Mouse (Mus musculus): ENCODE data around the gene Gm13030.
"Not testable (repeated sequence)": the region's sequence is repeated elsewhere in the genome, so short reads cannot be mapped to it uniquely, and the experiment has no call there.

The Gm13030 gene

DNA sequence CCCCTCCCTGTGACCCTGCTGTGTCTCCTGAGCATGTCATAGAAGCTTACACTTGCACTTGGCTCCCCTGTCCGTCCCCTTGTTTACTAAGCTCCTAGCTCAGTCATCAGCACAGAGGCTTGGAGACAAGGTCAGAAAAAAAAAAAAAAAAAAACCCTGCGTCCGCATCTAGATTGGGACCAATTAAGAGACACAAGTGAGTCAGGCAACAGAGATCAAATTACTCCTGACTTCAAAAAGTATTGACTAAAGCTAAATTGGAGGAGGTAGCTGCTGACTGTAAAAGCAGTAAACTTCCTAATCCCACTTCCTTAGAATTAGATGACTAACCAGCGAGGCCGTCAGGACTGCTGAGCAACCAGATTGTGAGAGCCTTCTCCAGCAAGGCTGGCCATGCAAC, 8.7 kb downstream of the Gm13030 start:
- no peak for DNase-seq

DNA sequence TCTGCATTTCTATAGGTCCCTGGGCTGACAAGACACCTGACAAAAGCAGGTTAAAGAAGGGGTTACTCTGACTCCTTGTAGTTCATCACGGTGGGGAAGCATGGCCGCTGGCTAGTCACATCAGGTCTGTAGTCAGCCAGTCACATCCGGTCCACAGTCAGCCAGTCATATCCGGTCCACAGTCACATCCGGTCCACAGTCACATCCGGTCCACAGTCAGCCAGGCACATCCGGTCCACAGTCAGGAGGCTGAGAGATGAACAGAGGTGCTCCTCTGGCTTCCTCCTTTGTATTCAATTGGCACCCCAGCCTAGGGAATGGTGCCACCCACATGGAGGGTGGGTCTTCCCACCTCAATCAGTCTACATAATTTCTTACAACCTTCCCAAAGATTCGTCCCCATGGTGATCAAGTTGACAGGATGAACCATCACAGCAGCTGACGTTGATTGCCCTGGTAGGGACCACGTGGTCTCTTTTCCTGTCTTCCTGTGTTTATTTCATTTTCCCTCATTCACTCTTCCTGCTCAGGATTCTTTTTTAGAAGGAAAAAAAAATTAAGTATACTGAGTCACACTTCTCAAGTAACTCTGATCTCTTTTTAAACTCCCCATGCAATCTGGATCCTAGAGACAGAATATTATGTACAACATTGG, 10.3 kb downstream of the Gm13030 start, which contains the start of gene Pla2g5:
Pla2g5 (minus strand) TSS at position 139 of the 655 bp plus-strand sequence.
- DNase-seq, result no peak

DNA sequence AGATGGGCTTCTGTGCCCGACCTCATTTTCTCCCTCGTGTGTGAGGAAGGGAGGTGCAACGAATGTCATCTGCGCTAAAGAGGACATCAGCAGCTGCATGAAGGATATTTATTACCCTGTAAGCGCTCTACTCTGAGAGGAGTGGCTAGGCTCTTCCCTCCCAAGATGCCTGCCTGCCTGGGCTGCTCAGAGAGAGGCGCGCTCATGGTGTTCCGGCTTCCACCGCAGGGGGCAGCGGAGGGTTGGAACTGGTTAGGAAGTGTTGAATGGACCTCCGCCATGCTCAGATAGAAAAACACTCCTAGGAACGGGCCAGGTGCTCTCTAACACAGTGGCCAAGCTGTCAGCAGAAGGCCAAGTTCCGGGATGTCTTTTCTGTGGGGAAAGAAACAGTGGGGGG, 14.0 kb downstream of the Gm13030 start:
- peak; percentile 48 for DNase-seq

DNA sequence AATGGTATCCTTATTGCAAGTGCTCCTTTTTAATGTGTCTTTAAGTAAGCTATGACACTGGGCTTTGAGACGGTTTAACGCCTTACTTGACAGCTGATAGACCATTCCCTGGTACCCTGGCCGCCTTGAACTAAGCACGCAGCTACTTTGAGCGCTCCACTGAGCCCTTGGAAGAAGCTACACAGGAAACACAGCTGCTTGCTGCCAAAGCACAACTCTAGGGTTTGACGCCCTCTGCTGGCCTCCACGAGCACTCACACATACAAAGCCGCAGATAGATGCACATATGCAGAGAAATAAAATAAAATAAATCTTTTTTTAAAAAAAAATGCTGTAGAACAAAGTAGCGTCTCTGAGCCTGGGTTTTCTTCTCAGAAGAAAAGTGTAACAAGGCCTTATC, 14.5 kb downstream of the Gm13030 start:
- DNase-seq, result no peak

DNA sequence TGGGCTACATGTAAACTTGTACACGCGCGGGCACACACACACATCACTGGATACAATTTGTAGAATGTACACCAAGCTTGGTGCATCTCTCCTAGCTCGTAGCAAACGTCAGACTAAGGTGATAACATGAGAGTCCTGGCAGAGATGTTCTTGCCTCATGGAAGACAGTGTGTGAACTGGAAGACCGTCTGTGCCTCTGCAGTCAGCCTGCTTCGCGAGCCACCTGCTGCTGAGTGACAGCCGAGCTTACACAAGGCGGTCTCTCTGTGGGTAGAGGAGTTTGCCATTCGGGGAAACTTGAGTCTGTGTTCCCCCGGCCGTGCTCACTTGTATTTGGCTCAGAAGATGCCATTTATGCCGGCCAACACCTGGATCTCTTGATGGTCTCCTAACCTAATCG, 15.3 kb downstream of the Gm13030 start:
- no peak for DNase-seq

DNA sequence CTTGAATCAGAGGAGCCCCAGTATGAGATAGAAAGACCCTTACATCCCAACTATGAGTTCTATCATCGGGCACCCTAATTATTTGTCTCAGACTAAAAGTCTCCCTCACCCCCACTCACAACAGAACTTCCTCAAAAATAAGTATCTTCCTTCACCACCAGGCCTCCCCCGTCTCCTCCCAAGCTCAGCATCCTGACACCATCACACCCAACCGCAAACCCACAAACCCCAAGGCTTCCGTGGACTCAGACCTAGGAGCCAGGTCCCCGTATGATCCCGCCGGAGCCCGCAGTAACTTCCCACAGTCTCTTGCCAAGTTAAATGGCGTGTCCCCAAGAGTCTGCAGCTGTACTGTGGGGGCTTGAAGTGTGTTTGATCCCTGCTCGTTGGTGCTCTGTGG, 16.2 kb downstream of the Gm13030 start:
- no peak for DNase-seq

DNA sequence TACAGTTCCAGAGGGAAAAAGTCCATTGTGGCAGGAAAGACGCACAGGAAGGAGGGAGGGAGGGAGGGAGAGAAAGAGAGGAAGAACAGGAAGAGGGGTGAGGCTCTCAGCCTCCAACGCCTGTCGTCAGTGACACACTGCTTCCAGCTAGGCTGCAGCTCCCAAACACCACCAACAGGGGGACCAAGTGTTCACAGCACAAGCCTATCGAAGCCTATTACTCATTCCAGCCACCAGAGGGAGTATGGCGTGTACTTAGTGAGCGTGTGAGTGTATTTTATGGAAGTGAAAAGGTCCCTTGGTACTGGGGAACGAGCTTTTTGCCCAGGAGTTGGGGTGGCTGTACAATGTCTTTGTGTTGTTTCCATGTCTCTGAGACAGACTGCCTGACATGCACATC, 17.3 kb downstream of the Gm13030 start:
- peak; percentile 58 for DNase-seq

DNA sequence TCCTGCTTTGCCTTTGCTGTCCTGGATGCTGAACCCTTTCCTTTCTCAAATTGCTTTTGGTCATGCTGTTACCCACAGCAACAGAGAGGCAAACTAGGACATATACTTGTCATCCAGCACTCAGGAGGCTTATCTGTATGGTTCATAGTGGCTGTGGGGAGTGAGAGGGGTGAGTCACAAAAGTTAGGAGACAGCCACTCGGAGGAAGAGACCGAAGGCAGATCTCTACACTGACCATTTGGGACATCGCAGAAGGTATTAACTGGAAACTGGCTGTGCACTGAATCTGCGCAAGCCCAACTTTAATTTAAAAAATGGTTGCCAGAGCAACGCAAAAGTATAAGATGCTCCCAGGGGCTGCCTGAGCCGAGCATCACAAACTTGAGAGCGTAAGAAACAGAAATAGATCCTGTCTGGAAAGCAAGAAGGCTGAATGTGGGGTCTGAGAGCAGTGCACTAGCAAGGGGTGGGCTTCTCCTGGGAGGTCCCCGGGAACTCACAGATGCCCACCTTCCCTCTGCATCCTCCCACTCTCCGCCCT, 18.6 kb downstream of the Gm13030 start:
- DNase-seq, result no peak

DNA sequence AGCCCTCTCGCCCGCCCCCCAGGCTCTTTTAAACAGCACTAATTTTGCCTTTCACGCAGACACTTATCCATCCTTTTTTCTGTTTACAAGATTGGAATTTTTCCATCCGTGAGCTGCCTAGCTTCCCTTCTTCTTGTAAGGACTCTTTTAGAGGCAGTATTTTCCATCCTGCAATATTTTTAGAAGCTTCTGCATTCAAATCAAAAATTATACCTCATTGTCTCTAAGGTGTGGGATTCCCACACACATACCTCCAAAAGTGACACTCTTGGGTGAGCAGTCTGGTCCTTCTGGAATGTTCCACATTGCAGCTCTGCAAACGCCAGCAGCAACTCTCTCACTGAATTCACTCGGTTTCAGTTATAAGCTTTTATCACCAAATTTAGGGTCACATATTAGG, 20.8 kb downstream of the Gm13030 start:
- no peak for DNase-seq

DNA sequence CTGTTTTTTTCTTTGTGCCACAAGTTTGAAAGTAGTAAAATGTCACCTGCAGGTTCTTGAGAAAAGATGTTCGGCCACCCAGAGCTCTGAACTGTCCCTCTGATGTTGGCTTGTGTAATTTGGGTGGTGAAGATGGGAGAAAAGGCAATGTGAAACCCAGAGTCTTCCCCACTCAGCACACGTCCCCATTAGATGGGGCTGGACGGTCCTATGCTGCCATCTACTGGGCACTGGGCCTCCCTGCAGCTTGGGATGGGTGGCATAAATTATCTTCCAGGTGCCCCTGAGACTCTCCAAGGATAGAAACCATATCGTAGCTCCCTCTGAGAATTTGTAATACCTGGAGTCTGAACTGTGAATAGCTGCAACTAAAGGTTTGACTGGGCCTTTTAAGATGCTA, 22.3 kb downstream of the Gm13030 start:
- DNase-seq, result peak; percentile 67

DNA sequence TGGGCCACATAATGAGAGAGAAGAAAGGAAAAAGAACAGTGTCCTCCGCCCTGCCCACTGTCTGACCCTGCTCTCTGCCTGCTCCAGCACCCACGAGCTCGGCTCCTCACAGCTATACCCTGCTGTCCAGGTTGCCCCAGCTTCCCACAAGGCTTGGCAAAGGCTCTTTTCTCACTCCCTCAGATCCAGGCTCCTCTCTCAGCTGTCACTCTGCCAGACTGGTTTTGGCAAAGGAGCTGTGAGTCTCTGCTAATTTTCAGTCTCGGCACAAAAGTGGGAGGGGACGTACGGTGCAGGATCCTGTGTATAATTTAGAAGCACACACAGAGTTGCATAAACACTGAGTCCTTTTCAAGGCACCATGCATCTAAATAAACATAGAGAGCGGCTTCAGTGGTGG, 32.4 kb downstream of the Gm13030 start:
- no peak for DNase-seq

DNA sequence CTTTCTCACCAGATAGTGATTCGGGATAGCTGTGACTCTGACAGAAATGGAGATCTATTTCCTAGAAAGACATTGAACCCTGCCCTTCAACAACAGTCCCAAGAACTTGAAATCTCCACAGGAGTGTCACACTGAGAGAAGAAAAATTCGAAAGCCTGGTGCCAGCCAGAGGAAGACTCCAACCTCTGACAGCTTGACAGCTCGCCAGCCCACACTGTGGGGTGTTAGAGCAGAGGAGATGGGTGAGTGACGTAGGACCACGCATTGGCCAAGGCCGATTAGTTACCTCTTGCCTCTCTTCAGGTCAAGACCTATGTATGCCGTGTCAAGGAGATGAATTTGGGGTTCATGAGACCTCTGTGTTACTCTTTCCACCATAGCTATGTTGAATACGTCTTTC, 33.0 kb downstream of the Gm13030 start:
- DNase-seq, result no peak

DNA sequence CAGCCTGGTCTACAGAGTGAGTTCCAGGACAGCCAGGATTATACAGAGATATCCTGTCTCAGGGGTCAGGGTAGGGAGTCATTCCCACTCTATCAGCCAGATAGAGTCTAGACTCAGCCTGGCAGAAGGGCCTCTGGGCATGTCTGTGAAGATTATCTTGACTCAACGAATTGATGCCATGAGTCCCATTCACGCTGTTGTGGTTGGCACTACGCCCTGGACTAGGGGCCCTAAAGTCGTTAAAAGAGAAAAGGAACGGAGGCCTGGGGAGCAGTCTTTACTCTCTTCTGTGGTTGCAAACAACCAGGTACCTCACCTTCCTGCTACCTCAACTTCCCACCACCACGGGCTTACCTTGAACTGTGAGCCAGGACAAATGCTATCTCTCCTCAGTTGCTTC, 34.0 kb downstream of the Gm13030 start:
- DNase-seq, result no peak

DNA sequence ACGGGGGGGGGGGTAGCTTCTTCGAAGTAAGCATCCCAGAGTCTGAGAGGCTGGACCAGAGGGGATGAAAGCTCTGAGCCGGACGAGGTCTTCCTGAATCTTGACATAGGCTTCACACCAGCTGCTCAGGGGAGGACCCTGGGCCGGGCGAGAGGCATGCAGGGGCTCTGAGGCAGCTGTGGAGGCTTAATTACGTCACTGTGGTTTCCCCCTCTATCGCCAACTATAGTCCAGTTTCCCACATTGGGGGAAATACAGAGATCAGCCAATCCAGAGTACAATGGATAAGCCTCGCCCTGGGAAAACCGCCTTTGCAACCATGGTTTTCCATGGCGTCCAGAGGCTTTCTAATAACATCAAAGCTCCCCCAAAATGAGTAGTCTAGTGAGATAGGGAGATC, 46.6 kb downstream of the Gm13030 start:
- DNase-seq, result peak; percentile 13

DNA sequence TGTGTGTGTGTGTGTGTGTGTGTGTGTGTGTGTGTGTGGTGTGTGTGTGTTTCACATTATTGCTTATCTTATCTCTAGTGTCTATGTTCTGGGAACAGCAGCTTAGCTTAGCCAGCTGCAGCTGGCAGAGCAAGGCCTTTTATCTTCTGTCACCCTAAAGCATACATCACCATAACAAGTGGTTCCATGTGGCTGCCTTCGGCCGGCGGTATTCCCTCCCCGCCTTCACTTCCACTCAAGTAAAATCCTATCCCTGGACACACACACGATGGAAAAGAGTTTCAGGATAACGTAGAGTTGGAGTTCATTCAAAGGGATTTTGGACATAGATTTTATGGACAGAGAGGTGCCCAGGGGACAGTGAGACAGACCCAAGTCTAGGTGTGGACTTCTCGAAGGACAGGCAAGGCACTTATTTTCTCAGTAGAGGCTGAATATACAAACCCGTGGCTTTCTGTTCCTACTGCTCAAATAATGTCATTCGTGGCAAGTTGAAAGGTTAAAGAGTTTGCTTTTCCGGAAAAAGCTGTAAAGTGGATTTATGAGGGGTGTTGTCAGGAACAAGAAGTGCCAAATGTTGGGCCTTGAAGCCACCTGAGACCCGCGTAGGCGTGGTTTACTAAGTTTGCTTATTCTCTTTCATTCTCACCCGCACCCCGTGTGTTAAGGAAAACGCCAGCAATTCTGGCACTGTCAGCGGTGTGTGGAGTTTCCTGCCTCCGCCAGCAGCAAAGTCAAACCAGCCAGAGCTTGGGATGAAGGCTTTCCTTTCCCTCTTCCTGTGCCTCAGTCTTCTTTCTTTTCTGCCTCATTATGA, 47.8 kb downstream of the Gm13030 start:
- no peak for DNase-seq

DNA sequence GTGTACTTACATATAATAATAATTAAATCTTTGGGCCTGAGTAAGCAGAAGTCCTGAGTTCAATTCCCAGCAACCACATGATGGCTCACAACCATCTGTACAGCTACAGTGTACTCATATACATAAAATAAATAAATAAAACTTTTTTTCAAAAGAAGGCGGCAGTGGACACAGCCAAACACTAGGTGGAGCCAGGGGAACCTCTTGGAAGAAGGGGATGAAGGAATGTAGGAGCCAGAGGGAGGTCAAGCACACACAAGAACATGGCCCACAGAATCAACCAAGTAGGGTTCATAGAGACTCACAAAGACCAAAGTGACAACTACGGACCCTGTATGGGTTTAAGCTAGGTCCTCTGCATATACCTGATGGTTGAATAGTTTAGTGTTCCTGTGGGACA, 49.1 kb downstream of the Gm13030 start:
- no peak for DNase-seq

DNA sequence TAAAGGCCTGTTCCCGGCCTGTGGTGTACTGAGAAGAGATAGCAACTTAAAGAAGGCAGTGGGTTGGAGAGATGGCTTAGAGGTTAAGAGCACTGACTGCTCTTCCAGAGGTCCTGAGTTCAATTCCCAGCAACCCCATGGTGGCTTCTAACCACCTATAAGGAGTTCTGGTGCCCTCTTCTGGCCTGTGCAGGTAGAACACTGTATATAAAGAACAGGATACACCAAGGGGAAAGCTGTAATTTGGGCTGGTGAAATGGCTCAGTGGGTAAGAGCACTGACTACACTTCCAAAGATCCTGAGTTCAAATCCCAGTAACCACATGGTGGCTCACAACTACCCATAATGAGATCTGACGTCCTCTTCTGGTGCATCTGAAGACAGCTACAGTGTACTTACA, 49.6 kb downstream of the Gm13030 start:
- not testable (repeated sequence) for DNase-seq

DNA sequence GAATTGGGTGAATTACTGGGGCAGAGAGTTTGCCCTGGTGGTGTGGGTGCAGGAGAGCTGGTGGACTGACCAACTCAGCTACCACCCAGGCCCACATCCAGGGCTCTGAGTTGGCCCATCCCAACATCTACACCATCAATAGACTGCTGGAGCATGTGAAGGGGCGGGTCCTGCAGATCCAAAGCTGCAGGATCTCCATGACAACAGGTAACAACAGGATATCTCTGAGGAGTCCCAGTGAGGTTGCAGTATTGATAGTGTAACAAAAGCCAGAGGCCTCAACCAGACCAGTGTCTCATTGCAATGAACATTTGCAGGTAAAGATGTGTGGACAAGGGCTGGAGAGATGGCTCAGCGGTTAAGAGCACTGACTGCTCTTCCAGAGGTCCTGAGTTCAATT, 52.7 kb downstream of the Gm13030 start:
- DNase-seq, result no peak

Data from thymus, postnatal 25 days (tissue).